Mouse (Mus musculus): ENCODE measurements around the gene Stxbp1. TPM values are rescaled to one million over a fixed set of nuclear protein-coding genes. Genes with fewer than 3 reads are reported as not detected.

Gene Stxbp1
- polyA plus RNA-seq, 1 experiment, result 7.0 TPM

GRCm38 (mm10) chr2:32823579-32824154, 23.4 kb downstream of the Stxbp1 start:
- Histone ChIP-seq H3K4me3 (ENCODE audit: low read depth, low read length) (no peak overlapping the region), H3K27ac (ENCODE audit: insufficient read depth, low read depth, low read length) (no peak overlapping the region), H3K4me1 (ENCODE audit: control insufficient read depth, insufficient read depth, insufficient read length, low read length) (no peaks in the 10 kb centered on the region), H3K27me3 (ENCODE audit: control insufficient read depth, insufficient read depth, low read length) (no peaks in the 10 kb centered on the region), H3K36me3 (ENCODE audit: control insufficient read depth, insufficient read depth, low read length) (no peaks in the 10 kb centered on the region)
- WGBS, result 84% methylated on average over 8 of the region's 8 CpGs
- no peak for TF ChIP-seq POLR2A (IDR thresholded peaks at IDR 0.05; ENCODE audit: low read depth, low read length)
- TF ChIP-seq CTCF (IDR thresholded peaks at IDR 0.05; ENCODE audit: extremely low read depth, insufficient read length, insufficient replicate concordance, low read depth, low read length), result no peak

GRCm38 (mm10) chr2:32823153-32823552, 23.9 kb downstream of the Stxbp1 start:
- no peak overlapping the region for H3K27ac ChIP-seq (ENCODE audit: insufficient read depth, low read depth, low read length)

GRCm38 (mm10) chr2:32822643-32823042, 24.4 kb downstream of the Stxbp1 start:
- no peaks in the 10 kb centered on the region for H3K4me1 ChIP-seq (ENCODE audit: control insufficient read depth, insufficient read depth, insufficient read length, low read length)
- no peaks in the 10 kb centered on the region for H3K36me3 ChIP-seq (ENCODE audit: control insufficient read depth, insufficient read depth, low read length)
- no peak overlapping the region for H3K4me3 ChIP-seq (ENCODE audit: low read depth, low read length)
- WGBS, result 86% methylated on average over 6 of the region's 6 CpGs
- TF ChIP-seq POLR2A (IDR thresholded peaks at IDR 0.05; ENCODE audit: low read depth, low read length), result no peak
- no peak for TF ChIP-seq CTCF (IDR thresholded peaks at IDR 0.05; ENCODE audit: extremely low read depth, insufficient read length, insufficient replicate concordance, low read depth, low read length)
- no peaks in the 10 kb centered on the region for H3K27me3 ChIP-seq (ENCODE audit: control insufficient read depth, insufficient read depth, low read length)
- H3K27ac ChIP-seq (ENCODE audit: insufficient read depth, low read depth, low read length), result no peak overlapping the region

More at GRCm38 (mm10) chr2:32823153-32823552, 23.9 kb downstream of the Stxbp1 start:
- H3K4me1 ChIP-seq (ENCODE audit: control insufficient read depth, insufficient read depth, insufficient read length, low read length), result no peaks in the 10 kb centered on the region
- no peaks in the 10 kb centered on the region for H3K27me3 ChIP-seq (ENCODE audit: control insufficient read depth, insufficient read depth, low read length)
- no peak overlapping the region for H3K4me3 ChIP-seq (ENCODE audit: low read depth, low read length)
- no peaks in the 10 kb centered on the region for H3K36me3 ChIP-seq (ENCODE audit: control insufficient read depth, insufficient read depth, low read length)
- no peak for TF ChIP-seq CTCF (IDR thresholded peaks at IDR 0.05; ENCODE audit: extremely low read depth, insufficient read length, insufficient replicate concordance, low read depth, low read length)
- no peak for TF ChIP-seq POLR2A (IDR thresholded peaks at IDR 0.05; ENCODE audit: low read depth, low read length)
- WGBS, result 75% methylated on average over 11 of the region's 11 CpGs

GRCm38 (mm10) chr2:32821041-32821802, 25.8 kb downstream of the Stxbp1 start:
- 65% methylated on average over 11 of the region's 11 CpGs for WGBS
- TF ChIP-seq POLR2A (IDR thresholded peaks at IDR 0.05; ENCODE audit: low read depth, low read length) (no peak), CTCF (IDR thresholded peaks at IDR 0.05; ENCODE audit: extremely low read depth, insufficient read length, insufficient replicate concordance, low read depth, low read length) (peak; percentile 52; the same call in 1 of the 2 replicates)

GRCm38 (mm10) chr2:32818208-32818607, 28.8 kb downstream of the Stxbp1 start:
- WGBS, result over 99% methylated on average over 5 of the region's 5 CpGs
- Histone ChIP-seq H3K4me3 (ENCODE audit: low read depth, low read length) (no peak overlapping the region), H3K27me3 (ENCODE audit: control insufficient read depth, insufficient read depth, low read length) (no peaks in the 10 kb centered on the region), H3K27ac (ENCODE audit: insufficient read depth, low read depth, low read length) (no peak overlapping the region), H3K4me1 (ENCODE audit: control insufficient read depth, insufficient read depth, insufficient read length, low read length) (no peaks in the 10 kb centered on the region), H3K36me3 (ENCODE audit: control insufficient read depth, insufficient read depth, low read length) (no peaks in the 10 kb centered on the region)
- TF ChIP-seq POLR2A (IDR thresholded peaks at IDR 0.05; ENCODE audit: low read depth, low read length), result no peak
- TF ChIP-seq CTCF (IDR thresholded peaks at IDR 0.05; ENCODE audit: extremely low read depth, insufficient read length, insufficient replicate concordance, low read depth, low read length), result no peak

More at GRCm38 (mm10) chr2:32821041-32821802, 25.8 kb downstream of the Stxbp1 start:
- H3K27me3 ChIP-seq (ENCODE audit: control insufficient read depth, insufficient read depth, low read length), result no peaks in the 10 kb centered on the region
- no peaks in the 10 kb centered on the region for H3K4me1 ChIP-seq (ENCODE audit: control insufficient read depth, insufficient read depth, insufficient read length, low read length)
- no peak overlapping the region for H3K27ac ChIP-seq (ENCODE audit: insufficient read depth, low read depth, low read length)
- no peak overlapping the region for H3K4me3 ChIP-seq (ENCODE audit: low read depth, low read length)
- no peaks in the 10 kb centered on the region for H3K36me3 ChIP-seq (ENCODE audit: control insufficient read depth, insufficient read depth, low read length)

- no peak overlapping the region for H3K27ac ChIP-seq (ENCODE audit: insufficient read depth, low read depth, low read length)
- H3K27me3 ChIP-seq (ENCODE audit: control insufficient read depth, insufficient read depth, low read length), result no peaks in the 10 kb centered on the region
- 82% methylated on average over 7 of the region's 7 CpGs for WGBS
- no peak overlapping the region for H3K4me3 ChIP-seq (ENCODE audit: low read depth, low read length)
- TF ChIP-seq POLR2A (IDR thresholded peaks at IDR 0.05; ENCODE audit: low read depth, low read length) (no peak), CTCF (IDR thresholded peaks at IDR 0.05; ENCODE audit: extremely low read depth, insufficient read length, insufficient replicate concordance, low read depth, low read length) (no peak)
- no peaks in the 10 kb centered on the region for H3K4me1 ChIP-seq (ENCODE audit: control insufficient read depth, insufficient read depth, insufficient read length, low read length)
- H3K36me3 ChIP-seq (ENCODE audit: control insufficient read depth, insufficient read depth, low read length), result no peaks in the 10 kb centered on the region
Observed at GRCm38 (mm10) chr2:32817589-32817988, 29.5 kb downstream of the Stxbp1 start.

- TF ChIP-seq CTCF (IDR thresholded peaks at IDR 0.05; ENCODE audit: extremely low read depth, insufficient read length, insufficient replicate concordance, low read depth, low read length) (no peak), POLR2A (IDR thresholded peaks at IDR 0.05; ENCODE audit: low read depth, low read length) (no peak)
- Histone ChIP-seq H3K4me3 (ENCODE audit: low read depth, low read length) (no peak overlapping the region), H3K27me3 (ENCODE audit: control insufficient read depth, insufficient read depth, low read length) (no peaks in the 10 kb centered on the region), H3K36me3 (ENCODE audit: control insufficient read depth, insufficient read depth, low read length) (no peaks in the 10 kb centered on the region), H3K27ac (ENCODE audit: insufficient read depth, low read depth, low read length) (no peak overlapping the region), H3K4me1 (ENCODE audit: control insufficient read depth, insufficient read depth, insufficient read length, low read length) (no peaks in the 10 kb centered on the region)
- WGBS, result 52% methylated on average over 17 of the region's 17 CpGs
Observed at GRCm38 (mm10) chr2:32816946-32817581, 30.0 kb downstream of the Stxbp1 start.
